15 mouse cellular contexts compared by ENCODE assay signal in genomic region chr16:57176276-57176675, GRCm38 (mm10). TPM values are rescaled to one million over a fixed set of nuclear protein-coding genes. Genes with fewer than 3 reads are reported as not detected.
A peak's percentile ranks its signal among the peaks of the same experiment; 100 is the strongest.
DNase-seq lines count a peak whose midpoint lies in the region.
"Had no signal": no experiment of that assay in that cellular context is flagged by ENCODE, and none has a peak within 500 bp of the region (broad histone marks: within the 10 kb centered on the region; RNA-seq: fewer than 3 reads in every experiment).

No protein-coding gene starts in this region.

- no peaks in the 10 kb centered on the region for H3K27me3 ChIP-seq in splenic B cell, adult 2 months (ENCODE audit: control insufficient read depth, insufficient read depth, low read length, poor library complexity, severe bottlenecking)
- H3K27me3 ChIP-seq: kidney, embryonic 15.5 days; limb, embryonic 13.5 days; midbrain, embryonic 12.5 days had no signal

- intact Hi-C loops in left cerebral cortex, postnatal 10 days (cut with DNase I): no loop called here
- intact Hi-C loops in left cerebral cortex, postnatal 14 days (cut with DNase I): no loop called here
- intact Hi-C loops in heart, postnatal 10 days (cut with DNase I): loop anchor here (5.0 kb wide), 1 partner anchor 404 kb away; no protein-coding TSS in a partner anchor

- peaks cover 4% of the 10 kb centered on the region for H3K36me3 ChIP-seq in splenic B cell, adult 2 months (ENCODE audit: control insufficient read depth, insufficient read depth, low read length, poor library complexity, severe bottlenecking)

- DNase-seq in left cerebral cortex, adult 11 months (ENCODE audit: low spot score): peak; percentile 51
- no peak for DNase-seq in left cerebral cortex, postnatal 10 days (ENCODE audit: extremely low spot score in 1 of 2, low spot score in 2 of 2)
- peak; percentile 84 for DNase-seq in brain, adult 2 months (ENCODE audit: low read depth, low spot score)
- peak; percentile 50 to 63 for DNase-seq in left cerebral cortex, postnatal 14 days (ENCODE audit: low spot score in 2 of 2)
- DNase-seq in splenic B cell, adult 2 months (ENCODE audit: low read depth, low spot score): peak; percentile 11
- DNase-seq in kidney, adult 11 months: no peak
- no peak for DNase-seq in cerebellum, adult 11 months
- DNase-seq in heart, postnatal 10 days: no peak
- DNase-seq: adrenal gland, postnatal 14 days; cerebellum, postnatal 25 days; gastrocnemius, postnatal 14 days; liver, postnatal 0 days had no signal

RNA-seq across cellular contexts. Expression of gene Nit2, which starts 9.1 kb away (rescaled TPM):
- 10 to 100 TPM; 17.9 to 24.5 TPM for total RNA-seq in left cerebral cortex, postnatal 10 days (2021)
- 10 to 100 TPM; 19.2 to 19.5 TPM for total RNA-seq in left cerebral cortex, postnatal 14 days (2021)
- total RNA-seq in heart, postnatal 10 days (2021): 10 to 100 TPM; 33.4 to 34.8 TPM

RNA-seq across cellular contexts. Expression of gene Tomm70a, which starts 54.8 kb away (rescaled TPM):
- 100 to 1,000 TPM; 123 TPM for total RNA-seq in left cerebral cortex, postnatal 10 days (2021)
- 100 to 1,000 TPM; 107 to 110 TPM for total RNA-seq in left cerebral cortex, postnatal 14 days (2021)
- total RNA-seq in heart, postnatal 10 days (2021): 10 to 100 TPM; 56.7 to 58.4 TPM

RNA-seq across cellular contexts. Expression of gene Tbc1d23, which starts 55.0 kb away (rescaled TPM):
- total RNA-seq in left cerebral cortex, postnatal 10 days (2021): 10 to 100 TPM; 45.8 to 46.8 TPM
- 10 to 100 TPM; 38.8 to 42.4 TPM for total RNA-seq in left cerebral cortex, postnatal 14 days (2021)
- total RNA-seq in heart, postnatal 10 days (2021): 10 to 100 TPM; 31.6 to 35.2 TPM

Comparison
In these comparisons a context has a peak if more than half of its experiments do, and no peak if none do; other contexts are left out.
1. DNase-seq: peak in left cerebral cortex, adult 11 months (single experiment), brain, adult 2 months (single experiment), left cerebral cortex, postnatal 14 days (2 of 2) and splenic B cell, adult 2 months (single experiment); none in left cerebral cortex, postnatal 10 days (0 of 2), kidney, adult 11 months (single experiment), cerebellum, adult 11 months (single experiment) and heart, postnatal 10 days (0 of 2).